Mouse (Mus musculus) thymus, postnatal 10 days (tissue): ENCODE measurements around the gene Gdf5.
"Not testable (repeated sequence)": the region's sequence is repeated elsewhere in the genome, so short reads cannot be mapped to it uniquely, and the experiment has no call there.

ENCODE experiments used
- DNase-seq, 2 experiments: peaks; one replicate each; pipeline ENCODE4 v3.0.0; 2021; ENCODE audit warnings: low spot score in 2 of 2

Gene Gdf5

DNA sequence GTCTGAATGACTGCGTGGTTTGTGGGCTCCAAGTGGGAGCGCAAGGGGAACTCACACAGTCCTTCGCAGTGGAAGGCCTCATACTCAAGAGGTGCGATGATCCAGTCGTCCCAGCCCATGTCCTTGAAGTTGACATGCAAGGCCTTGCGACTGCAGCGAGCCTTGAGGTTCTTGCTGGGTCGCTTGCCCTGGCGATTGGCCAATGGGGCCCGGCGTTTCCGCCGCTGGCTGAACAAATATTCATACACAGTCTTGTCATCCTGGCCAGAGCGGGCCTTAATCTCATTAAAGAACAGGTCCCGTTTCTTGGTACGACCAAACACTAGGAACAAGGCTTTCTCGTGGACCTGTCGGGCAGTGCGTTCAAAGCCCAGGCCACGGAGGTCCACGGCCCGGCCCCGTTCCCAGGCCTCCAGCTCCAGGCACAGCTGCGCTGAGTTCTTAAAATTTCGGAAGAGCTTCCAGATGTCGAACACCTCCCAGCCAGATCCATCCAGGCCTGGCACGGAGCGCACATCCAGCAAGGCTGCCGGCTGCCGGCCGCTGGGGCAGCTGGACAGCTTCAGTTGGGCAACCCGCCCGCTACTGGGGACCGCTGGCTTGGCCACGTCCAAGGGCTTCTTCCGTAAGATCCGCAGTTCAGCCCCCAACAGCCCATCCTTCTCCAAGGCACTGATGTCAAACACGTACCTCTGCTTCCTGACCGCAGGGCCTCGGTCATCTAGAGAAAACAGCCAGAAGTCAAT is 3.3 kb downstream of the Gdf5 start:
- DNase-seq = no peak

DNA sequence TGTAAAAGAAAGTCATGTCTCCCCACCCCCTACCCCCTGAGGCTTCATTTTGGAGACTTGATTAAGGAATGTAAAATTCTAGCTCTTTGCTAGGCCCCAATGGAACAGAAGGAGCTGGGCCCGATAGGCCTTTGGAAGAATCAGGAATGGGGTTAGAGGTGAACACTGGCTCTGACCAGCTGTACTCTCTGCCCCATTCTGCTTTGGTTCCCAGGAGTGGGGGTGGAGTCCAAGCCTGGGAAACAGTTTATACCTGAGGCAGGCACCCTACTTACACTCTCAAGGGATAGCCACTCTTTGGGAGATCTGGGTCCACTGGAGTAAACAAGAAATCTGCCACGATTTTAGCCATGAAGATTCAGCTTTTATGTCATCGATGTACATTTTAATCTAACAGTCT is 4.5 kb downstream of the Gdf5 start, which contains the start of gene Gm15557:
Gene Gm15557 (plus strand): TSS at position 48 of the 400 bp plus-strand sequence.
- no peak for DNase-seq

- no peak for DNase-seq
Measured at GRCm38 (mm10) chr2:155939897-155940529, 5.2 kb downstream of the Gdf5 start.

DNA sequence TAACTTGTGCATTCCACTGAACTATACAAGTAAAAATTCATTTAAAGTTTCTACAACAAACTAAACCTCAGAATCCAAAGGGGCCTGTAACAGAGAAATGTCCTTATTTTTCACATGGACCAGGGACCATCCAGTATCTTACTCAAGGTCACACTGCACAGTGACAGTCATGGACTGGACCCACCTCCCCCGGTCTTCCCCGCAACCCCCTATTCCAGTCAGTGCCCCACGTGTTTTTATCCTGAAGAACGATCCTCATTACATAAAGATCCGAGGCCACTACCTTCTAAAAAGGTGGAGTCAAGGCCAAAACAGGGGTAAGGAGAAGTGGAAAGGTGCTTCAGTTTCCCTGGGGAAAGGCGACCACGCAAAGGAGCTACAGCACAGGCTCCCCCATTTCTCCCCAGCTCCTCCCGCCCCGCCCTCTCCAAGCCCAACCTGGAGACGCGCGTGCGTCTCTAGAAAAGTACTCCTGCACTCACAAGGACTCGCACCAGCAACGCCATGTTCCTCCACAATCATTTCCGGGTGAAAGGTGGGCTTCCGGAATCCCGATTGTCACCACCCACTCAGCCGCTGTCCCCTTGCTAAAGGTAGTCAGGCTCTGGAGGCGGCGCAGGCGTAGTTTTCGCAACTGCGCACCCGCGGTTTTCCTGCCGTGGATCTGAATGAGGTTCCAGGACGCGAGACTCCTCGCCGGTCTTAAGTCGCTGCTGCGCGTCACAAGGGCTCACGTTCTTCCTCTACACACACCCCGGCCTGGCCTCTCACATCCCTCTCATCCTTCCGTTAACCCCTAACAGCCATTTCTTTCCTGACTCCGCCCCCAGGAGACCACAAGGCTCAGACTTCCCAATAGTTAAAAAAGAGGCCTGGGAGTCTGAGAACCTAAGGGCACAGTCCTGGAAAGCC is 15.4 kb downstream of the Gdf5 start, which contains the start of gene Uqcc1:
Gene Uqcc1 (minus strand): TSS at position 780 of the 912 bp plus-strand sequence.
- DNase-seq = peak; percentile 91 to 93

DNA sequence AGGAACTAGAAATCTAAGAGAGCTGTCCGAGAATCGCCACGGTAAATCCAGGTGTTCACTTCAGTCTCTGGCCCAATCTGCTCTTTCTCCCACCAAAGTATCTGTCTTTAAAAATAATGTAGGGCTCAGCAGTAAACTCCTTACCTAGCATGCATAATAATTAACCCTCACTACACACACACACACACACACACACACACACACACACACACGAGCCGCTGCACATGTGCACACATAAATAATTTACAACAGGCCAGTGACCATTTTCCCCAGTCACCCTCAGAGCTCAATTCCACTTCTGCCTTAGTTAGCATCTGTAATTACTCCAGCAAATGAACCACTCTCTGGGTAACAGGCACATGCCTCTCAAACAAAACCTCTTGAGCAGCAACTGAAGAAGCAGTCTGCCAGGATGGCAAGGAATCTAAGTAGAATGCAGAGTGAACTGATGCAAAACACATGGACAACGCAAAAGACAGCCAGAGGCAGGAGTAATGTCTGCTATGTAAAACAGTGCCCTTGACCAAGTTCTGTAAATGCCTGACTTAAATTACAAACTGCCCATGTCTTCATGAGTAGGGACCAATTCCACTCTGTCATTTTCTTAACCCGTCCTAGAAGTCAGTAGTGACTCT is 16.3 kb downstream of the Gdf5 start:
- DNase-seq = no peak

DNA sequence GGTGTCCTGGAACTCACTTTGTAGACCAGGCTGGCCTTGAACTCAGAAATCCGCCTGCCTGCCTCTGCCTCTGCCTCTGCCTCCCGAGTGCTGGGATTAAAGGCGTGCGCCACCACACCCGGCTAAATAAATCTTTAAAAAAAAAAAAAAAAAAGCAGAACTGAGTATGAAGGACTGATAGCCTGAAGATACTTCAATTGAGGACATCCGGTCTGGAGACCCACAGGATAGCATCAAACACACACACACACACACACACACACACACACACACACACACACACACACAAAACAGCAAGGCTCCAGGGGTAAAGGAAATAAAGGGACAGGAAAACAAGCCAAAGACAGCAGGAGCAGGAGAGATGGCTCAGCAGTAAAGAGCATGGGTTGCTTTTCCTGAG is 20.0 kb downstream of the Gdf5 start:
- DNase-seq = not testable (repeated sequence)

GRCm38 (mm10) chr2:155923143-155923542 is 22.0 kb downstream of the Gdf5 start:
- no peak for DNase-seq

- no peak for DNase-seq
Measured at GRCm38 (mm10) chr2:155914684-155915083, 30.5 kb downstream of the Gdf5 start.

DNA sequence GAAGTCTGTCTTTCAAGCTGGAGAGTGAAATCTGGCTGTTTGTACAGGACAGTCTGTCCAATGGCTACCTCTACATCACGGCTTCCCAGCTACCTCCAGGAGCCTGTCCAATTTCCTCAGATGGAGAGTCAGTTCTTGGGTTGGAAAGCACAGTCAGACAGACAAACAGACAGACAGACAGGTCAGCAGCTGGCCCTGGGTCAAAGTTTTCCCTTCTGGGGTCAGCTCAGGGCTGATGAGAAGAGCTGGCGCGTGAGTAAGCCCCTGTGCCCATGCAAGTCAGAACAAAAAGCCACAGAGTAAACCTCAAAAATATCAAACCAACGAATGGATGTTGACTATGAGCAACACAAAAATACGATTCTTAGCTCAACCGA is 41.5 kb downstream of the Gdf5 start:
- DNase-seq = no peak

- no peak for DNase-seq
Measured at GRCm38 (mm10) chr2:155902989-155903631, 42.1 kb downstream of the Gdf5 start.

GRCm38 (mm10) chr2:155895046-155895735 is 50.0 kb downstream of the Gdf5 start:
- DNase-seq = no peak

DNA sequence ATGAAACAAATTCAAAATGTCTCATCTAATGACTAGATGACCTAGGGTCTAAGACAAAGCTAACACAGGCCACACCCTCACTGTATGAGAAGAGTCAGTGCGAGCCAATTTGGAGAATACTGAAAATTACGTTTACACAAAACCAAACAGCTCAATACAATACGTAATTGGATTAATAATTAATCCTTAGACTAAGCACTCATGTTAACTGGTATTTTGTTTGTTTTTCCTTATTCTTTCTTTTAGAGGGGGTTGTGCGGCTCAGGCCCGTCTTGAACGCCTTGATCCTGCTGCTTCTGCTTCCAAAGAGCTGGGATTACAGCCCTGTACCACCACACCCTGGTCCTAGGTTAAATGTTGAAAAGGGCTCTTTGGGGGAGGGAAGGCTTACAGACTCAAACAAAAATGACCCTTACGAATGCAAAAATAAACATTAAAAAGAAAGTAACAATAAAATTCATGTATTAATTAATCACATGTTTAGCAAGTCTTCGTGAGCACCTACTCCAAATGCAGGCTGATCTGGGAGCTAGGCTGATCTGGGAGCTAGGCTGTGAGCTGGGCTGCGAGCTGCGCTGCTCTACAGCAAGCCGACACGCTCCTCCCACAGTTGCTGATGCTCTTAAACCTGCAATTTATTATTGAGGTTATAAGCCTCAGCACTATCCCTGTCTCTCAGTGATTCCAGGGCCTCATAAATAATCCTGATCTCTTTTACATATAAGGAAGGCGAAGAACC is 50.7 kb downstream of the Gdf5 start:
- DNase-seq = no peak
